Mouse (Mus musculus): ENCODE measurements around the gene Btbd35f4. TPM values are rescaled to one million over a fixed set of nuclear protein-coding genes. Genes with fewer than 3 reads are reported as not detected.
"Not testable (repeated sequence)": the region's sequence is repeated elsewhere in the genome, so short reads cannot be mapped to it uniquely, and the experiment has no call there.

Btbd35f4 gene
- not detected for total RNA-seq (2021)

DNA sequence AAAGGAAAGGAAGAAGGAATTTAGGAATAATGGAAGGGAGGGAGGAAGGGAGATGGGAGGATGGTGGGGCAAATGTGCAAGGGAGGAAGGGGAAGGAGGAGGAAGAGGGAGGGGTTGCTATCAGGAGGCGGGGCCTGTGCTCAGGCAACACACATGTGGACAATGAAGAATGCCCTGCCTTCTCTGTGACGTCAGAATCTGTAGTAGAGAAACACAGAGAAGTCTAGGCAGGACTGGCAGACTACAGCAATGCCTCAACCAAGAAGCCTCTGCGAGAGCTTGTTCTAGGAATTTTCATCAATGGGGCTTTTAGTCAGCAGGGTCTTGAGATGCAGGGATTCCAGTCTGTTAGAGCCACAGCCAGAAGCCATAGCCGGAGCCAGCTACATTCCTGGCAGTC, at the start of gene Btbd35f4:
TSS of gene Btbd35f4 (plus strand) at position 301 of the 400 bp plus-strand sequence.
- intact Hi-C loops (cut with DNase I); DNase-seq (ENCODE audit: low spot score in 2 of 2): not testable (repeated sequence)

DNA sequence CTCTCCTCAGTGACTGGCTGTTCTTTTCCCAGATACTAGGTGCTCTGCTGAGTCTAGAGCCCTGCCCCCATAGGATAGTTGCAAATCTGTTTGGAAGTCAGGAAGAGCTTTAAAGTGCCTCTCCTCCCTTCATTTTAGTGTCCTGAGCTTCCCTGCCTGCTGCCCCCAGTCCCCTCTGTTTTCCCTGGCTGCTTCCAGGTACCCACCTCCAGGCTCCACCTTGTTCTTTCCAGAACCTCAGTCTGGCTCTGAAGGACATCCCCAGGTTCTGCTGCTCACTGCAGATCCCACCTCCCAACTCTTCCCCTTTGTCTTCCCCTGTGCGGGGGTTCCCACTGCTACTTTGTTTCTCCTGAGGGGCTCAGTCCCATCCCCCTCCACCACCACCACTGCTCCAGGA, 39.7 kb downstream of the Btbd35f4 start:
- DNase-seq (ENCODE audit: low spot score in 2 of 2); intact Hi-C loops (cut with DNase I): not testable (repeated sequence)

Other genes starting within 250 kb of the Btbd35f4 start
- gene Btbd35f27, start 151.6 kb downstream of the Btbd35f4 start, total RNA-seq (2021), result not detected

Data from left cerebral cortex, postnatal 25 days (tissue).